Mouse (Mus musculus): ENCODE data around the gene Gdf2. TPM values are rescaled to one million over a fixed set of nuclear protein-coding genes. Genes with fewer than 3 reads are reported as not detected.

Gene Gdf2
- polyA plus RNA-seq, 1 experiment: not detected

DNA sequence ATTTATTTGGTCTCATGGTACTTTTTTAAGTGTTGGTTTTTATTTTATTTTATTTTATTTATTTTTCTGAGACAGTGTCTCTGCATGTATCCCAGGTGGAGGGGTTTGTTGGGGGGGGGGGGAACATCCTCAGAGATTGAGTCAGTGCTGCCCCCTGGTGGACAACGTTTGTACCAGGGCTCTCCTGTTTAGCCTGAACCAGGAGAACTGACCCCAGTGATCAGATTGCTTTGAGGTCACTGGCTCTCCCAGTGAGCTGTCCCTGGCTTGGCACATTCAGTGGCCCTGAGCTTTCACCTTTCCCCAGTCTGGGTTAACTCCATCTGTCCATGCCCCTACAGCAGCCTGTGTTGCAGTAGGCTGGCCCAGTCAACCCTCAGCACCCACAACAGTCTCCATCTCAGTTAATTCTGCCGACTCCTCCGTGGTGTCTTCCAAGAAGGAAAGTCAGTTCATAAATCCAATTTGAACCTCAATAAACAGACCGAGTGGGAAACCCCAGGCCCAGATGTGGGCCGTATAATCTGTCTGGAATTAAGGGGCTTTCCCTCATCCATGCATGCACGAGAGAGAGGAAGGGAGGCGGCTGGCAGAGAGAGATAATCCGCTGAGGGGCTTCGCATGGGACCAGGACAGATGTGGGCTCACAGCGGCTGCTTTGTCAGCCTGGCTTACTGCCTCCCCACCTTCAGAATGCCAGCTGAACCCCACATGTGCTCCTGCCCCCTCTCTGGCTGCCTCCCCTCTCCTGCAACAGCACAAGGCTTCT, 7.7 kb upstream of the Gdf2 start:
- Histone ChIP-seq H3K4me3 (ENCODE audit: control insufficient read depth, insufficient read depth, low read length) (no peak overlapping the region), H3K4me1 (replicated peaks; ENCODE audit: control insufficient read depth, insufficient read depth, low read length) (no peaks in the 10 kb centered on the region), H3K27ac (ENCODE audit: control insufficient read depth, insufficient read depth, low read length) (no peak overlapping the region), H3K36me3 (ENCODE audit: control insufficient read depth, insufficient read depth, low read length) (no peaks in the 10 kb centered on the region), H3K27me3 (ENCODE audit: control insufficient read depth, insufficient read depth, low read length) (no peaks in the 10 kb centered on the region)
- peak; percentile 21 for DNase-seq
- 69% methylated on average over 10 of the region's 10 CpGs for WGBS
- no peak for TF ChIP-seq CTCF (IDR thresholded peaks at IDR 0.05; ENCODE audit: borderline replicate concordance, control insufficient read depth, extremely low read depth, insufficient read depth, low read length, poor library complexity)
- TF ChIP-seq POLR2A (IDR thresholded peaks at IDR 0.05; ENCODE audit: control insufficient read depth, extremely low read depth, insufficient read depth, low read length, poor library complexity): no peak

DNA sequence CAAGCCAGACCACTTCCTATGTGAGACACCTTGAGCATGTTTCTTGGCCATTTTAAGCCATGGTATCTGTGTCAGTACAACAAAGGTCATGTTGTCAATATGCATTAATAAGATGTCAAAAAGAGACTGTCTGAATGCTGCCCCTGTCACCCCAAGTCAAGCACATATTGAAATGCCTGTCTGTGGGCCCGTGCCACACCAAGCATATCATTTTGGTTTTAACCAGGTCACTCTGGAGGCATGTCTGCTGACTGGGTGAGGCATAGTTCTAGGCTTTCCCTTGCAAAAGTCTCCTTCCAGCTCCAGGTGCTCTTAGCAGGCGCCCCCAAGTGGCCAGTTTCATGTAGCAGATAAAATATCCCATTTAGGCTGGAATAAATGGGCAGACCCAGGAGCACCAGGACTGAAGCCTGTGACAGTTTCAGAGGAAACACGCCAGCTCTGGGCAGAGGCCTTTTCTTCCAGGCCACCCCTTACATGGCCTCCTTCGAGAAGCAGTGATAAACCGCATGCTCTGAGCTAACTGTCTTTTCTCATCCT, 7.0 kb upstream of the Gdf2 start:
- Histone ChIP-seq H3K4me1 (replicated peaks; ENCODE audit: control insufficient read depth, insufficient read depth, low read length) (no peaks in the 10 kb centered on the region), H3K27ac (ENCODE audit: control insufficient read depth, insufficient read depth, low read length) (no peak overlapping the region), H3K36me3 (ENCODE audit: control insufficient read depth, insufficient read depth, low read length) (no peaks in the 10 kb centered on the region), H3K4me3 (ENCODE audit: control insufficient read depth, insufficient read depth, low read length) (no peak overlapping the region), H3K27me3 (ENCODE audit: control insufficient read depth, insufficient read depth, low read length) (no peaks in the 10 kb centered on the region)
- WGBS: 39% methylated on average over 5 of the region's 5 CpGs
- DNase-seq: no peak
- no peak for TF ChIP-seq POLR2A (IDR thresholded peaks at IDR 0.05; ENCODE audit: control insufficient read depth, extremely low read depth, insufficient read depth, low read length, poor library complexity)
- TF ChIP-seq CTCF (IDR thresholded peaks at IDR 0.05; ENCODE audit: borderline replicate concordance, control insufficient read depth, extremely low read depth, insufficient read depth, low read length, poor library complexity): no peak

DNA sequence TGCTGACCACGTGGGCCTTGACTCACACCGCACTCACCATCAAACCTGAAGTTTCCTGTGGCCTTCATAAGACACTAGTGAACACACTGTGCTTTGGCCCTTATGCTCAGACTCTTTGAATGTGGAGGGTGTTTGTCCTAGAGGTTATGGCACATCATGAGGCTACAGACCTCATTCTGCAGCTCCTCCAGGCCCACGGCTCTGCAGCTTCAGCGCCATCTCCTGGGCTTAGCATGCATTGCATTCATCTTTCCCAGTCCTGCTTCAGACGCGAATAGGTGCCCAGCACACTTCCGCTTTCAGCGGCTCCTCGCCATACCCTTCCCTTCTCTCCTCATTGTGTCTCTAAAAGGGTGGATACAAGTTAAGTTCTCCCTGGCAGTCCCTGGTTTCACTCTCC, 1.7 kb upstream of the Gdf2 start:
- TF ChIP-seq CTCF (IDR thresholded peaks at IDR 0.05; ENCODE audit: borderline replicate concordance, control insufficient read depth, extremely low read depth, insufficient read depth, low read length, poor library complexity) (no peak), POLR2A (IDR thresholded peaks at IDR 0.05; ENCODE audit: control insufficient read depth, extremely low read depth, insufficient read depth, low read length, poor library complexity) (no peak)
- 26% methylated on average over 9 of the region's 9 CpGs for WGBS

DNA sequence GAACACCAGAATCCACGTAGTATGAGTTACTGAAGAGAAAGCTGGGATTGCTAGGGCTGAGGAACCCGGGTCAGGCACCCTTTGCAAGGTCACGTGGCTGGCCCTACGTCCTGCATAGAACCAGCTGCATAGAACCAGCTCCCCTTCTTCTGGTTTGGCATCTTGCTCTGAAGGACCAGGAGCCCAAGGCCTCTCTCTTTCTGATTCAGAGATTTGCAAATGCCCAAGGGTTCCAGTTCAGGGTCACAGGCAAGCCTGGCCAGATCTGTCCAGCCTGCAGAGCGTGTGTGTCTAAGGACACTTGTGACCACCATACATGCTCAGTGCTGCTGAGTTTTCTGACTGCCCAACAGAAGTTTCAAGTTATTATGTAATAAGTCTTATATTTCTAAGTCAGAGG, 1.4 kb downstream of the Gdf2 start:
- Histone ChIP-seq H3K27ac (ENCODE audit: control insufficient read depth, insufficient read depth, low read length) (no peak overlapping the region), H3K4me1 (replicated peaks; ENCODE audit: control insufficient read depth, insufficient read depth, low read length) (no peaks in the 10 kb centered on the region), H3K36me3 (ENCODE audit: control insufficient read depth, insufficient read depth, low read length) (no peaks in the 10 kb centered on the region), H3K27me3 (ENCODE audit: control insufficient read depth, insufficient read depth, low read length) (no peaks in the 10 kb centered on the region), H3K4me3 (ENCODE audit: control insufficient read depth, insufficient read depth, low read length) (no peak overlapping the region)
- no peak for TF ChIP-seq POLR2A (IDR thresholded peaks at IDR 0.05; ENCODE audit: control insufficient read depth, extremely low read depth, insufficient read depth, low read length, poor library complexity)
- no peak for TF ChIP-seq CTCF (IDR thresholded peaks at IDR 0.05; ENCODE audit: borderline replicate concordance, control insufficient read depth, extremely low read depth, insufficient read depth, low read length, poor library complexity)
- DNase-seq: no peak
- 79% methylated on average over 5 of the region's 5 CpGs for WGBS

More for the DNA sequence above, 1.7 kb upstream of the Gdf2 start:
- H3K36me3 ChIP-seq (ENCODE audit: control insufficient read depth, insufficient read depth, low read length): no peaks in the 10 kb centered on the region
- no peak for DNase-seq
- no peak overlapping the region for H3K27ac ChIP-seq (ENCODE audit: control insufficient read depth, insufficient read depth, low read length)
- no peak overlapping the region for H3K4me3 ChIP-seq (ENCODE audit: control insufficient read depth, insufficient read depth, low read length)
- H3K27me3 ChIP-seq (ENCODE audit: control insufficient read depth, insufficient read depth, low read length): no peaks in the 10 kb centered on the region
- H3K4me1 ChIP-seq (replicated peaks; ENCODE audit: control insufficient read depth, insufficient read depth, low read length): no peaks in the 10 kb centered on the region

DNA sequence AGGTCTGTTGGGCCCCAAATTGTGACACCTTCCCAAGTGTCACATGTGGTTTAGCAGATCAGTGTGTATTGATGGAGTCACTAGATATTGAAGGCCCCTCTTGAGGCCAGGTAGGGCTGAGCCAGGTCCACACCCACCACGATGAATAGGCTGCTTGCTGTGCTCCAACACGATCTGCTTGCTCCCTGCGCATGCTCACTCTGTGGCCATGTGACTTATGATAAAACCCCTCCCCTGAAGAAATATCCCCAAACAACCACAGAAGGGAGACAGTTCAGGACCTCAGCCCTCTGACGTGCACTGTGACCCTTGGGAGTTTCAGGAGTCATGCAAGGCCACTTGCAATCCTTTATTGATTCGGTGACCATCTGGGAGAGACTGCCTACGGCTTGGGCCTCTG, 5.3 kb downstream of the Gdf2 start:
- DNase-seq: no peak
- H3K36me3 ChIP-seq (ENCODE audit: control insufficient read depth, insufficient read depth, low read length): no peaks in the 10 kb centered on the region
- TF ChIP-seq CTCF (IDR thresholded peaks at IDR 0.05; ENCODE audit: borderline replicate concordance, control insufficient read depth, extremely low read depth, insufficient read depth, low read length, poor library complexity) (no peak), POLR2A (IDR thresholded peaks at IDR 0.05; ENCODE audit: control insufficient read depth, extremely low read depth, insufficient read depth, low read length, poor library complexity) (no peak)
- H3K4me1 ChIP-seq (replicated peaks; ENCODE audit: control insufficient read depth, insufficient read depth, low read length): no peaks in the 10 kb centered on the region
- H3K27me3 ChIP-seq (ENCODE audit: control insufficient read depth, insufficient read depth, low read length): no peaks in the 10 kb centered on the region
- H3K4me3 ChIP-seq (ENCODE audit: control insufficient read depth, insufficient read depth, low read length): no peak overlapping the region
- no peak overlapping the region for H3K27ac ChIP-seq (ENCODE audit: control insufficient read depth, insufficient read depth, low read length)
- WGBS: 63% methylated on average over 6 of the region's 6 CpGs

DNA sequence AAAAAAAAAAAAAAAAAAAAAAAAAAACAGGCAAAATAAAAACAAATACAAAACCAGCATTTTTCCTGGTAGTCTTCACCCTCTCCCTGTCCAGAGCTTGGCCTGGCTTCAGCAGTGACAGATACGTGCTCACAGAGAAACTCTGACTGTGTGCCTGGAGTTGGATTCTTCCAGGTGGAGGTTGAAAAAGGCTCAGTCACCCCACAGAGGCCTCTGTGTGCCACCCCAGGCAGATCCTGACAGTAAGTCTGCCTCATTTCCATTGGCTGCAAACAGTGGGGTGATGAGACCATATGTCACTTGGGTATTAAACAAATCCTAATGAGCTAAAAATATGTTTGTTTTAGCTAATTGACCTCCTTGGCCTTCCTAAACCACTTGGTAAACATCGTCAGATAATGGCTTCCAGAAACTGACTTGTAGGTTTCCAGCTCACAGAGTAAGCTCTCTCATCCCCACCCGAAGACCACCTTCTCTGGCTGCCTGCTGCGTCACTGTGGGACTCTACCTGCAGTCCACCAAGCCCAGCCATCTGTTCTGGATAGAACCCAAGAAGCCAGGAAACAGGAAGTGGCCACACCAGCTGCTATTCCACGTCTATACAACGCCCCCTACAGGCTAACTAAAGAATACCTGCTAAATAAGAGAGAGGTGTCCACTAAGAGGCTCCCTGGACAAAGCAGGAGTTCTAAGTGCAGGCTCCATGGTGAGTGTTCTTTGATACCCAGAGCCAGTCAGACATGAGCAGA, 11.6 kb downstream of the Gdf2 start:
- H3K36me3 ChIP-seq (ENCODE audit: control insufficient read depth, insufficient read depth, low read length): no peaks in the 10 kb centered on the region
- DNase-seq: no peak
- no peak overlapping the region for H3K4me3 ChIP-seq (ENCODE audit: control insufficient read depth, insufficient read depth, low read length)
- WGBS: 54% methylated on average over 6 of the region's 6 CpGs
- TF ChIP-seq CTCF (IDR thresholded peaks at IDR 0.05; ENCODE audit: borderline replicate concordance, control insufficient read depth, extremely low read depth, insufficient read depth, low read length, poor library complexity) (no peak), POLR2A (IDR thresholded peaks at IDR 0.05; ENCODE audit: control insufficient read depth, extremely low read depth, insufficient read depth, low read length, poor library complexity) (no peak)
- H3K27me3 ChIP-seq (ENCODE audit: control insufficient read depth, insufficient read depth, low read length): no peaks in the 10 kb centered on the region
- H3K4me1 ChIP-seq (replicated peaks; ENCODE audit: control insufficient read depth, insufficient read depth, low read length): no peaks in the 10 kb centered on the region
- H3K27ac ChIP-seq (ENCODE audit: control insufficient read depth, insufficient read depth, low read length): no peak overlapping the region
